Mouse (Mus musculus) embryonic fibroblast, embryonic 13.5 days (primary cell): ENCODE measurements around the gene Cnot11.

Experiments
- CTCF ChIP-seq: IDR thresholded peaks from 2 replicates; pipeline ENCODE4 v1.5.1; 2011; ENCODE audit warnings: mild to moderate bottlenecking, control low read depth, low read length, moderate library complexity, borderline replicate concordance; ENCODE audit not compliant: insufficient read depth
- POLR2A ChIP-seq: IDR thresholded peaks from 2 replicates; pipeline ENCODE4 v1.6.1; 2011; ENCODE audit warnings: low read depth, mild to moderate bottlenecking, control low read depth, low read length, moderate library complexity

- TF ChIP-seq POLR2A (no peak), CTCF (no peak)
These were observed 22.6 kb upstream of the Cnot11 start for GRCm38 (mm10) chr1:39512183-39512582.
